Mouse (Mus musculus) monocyte, adult 5-6 weeks (primary cell): ENCODE measurements around the gene Suv39h1. TPM values are rescaled to one million over a fixed set of nuclear protein-coding genes. Genes with fewer than 3 reads are reported as not detected.
"Not testable (repeated sequence)": the region's sequence is repeated elsewhere in the genome, so short reads cannot be mapped to it uniquely, and the experiment has no call there.

ENCODE experiments used
- ATAC-seq: fragments of 153-309, 156-312 bp; replicated peaks from 2 replicates; pipeline ENCODE4 v1.8.0; 2017; ENCODE audit warnings: mild to moderate bottlenecking; ENCODE audit not compliant: low TSS enrichment, insufficient number of reproducible peaks, severe bottlenecking, poor library complexity, low FRiP score
- total RNA-seq: library from RNA; stranded (forward); fragments of 200-1000, 200-491, 200-594 nt; gene quantifications from 3 replicates; pipeline ENCODE4 v1.2.3, GENCODE M21; 2017

The Suv39h1 gene
- total RNA-seq, 1 experiment from 2014 or later = 19.1 TPM

DNA sequence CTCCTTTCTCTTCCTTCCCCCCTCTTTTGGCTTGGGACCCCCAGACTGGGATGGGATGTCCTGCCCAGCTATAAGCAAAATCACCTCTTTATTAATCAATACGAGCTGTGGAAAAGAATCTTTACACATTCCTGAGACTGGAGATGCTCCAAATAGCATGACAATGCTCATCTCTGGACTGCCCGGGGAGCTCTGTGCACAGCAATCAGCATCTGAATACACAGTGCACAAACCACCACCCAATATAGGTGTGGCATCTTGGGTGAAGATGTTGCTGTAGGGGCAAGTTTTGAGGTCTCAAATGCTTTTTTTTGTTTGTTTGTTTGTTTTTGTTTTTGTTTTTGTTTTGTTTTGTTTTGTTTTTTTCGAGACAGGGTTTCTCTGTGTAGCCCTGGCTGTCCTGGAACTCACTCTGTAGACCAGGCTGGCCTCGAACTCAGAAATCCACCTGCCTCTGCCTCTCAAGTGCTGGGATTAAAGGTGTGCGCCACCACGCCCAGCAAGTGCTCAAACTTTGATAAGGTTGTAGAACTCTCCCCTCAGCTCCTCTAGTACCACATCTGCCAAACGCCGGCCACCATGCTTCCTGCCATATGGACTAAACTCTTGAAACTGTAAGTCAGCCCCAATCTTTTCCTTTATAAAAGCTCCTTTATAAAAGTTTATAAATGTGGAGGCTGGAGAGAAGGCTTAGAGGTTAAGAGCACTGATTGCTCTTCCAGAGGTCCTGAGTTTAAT is 23.3 kb downstream of the Suv39h1 start:
- ATAC-seq = not testable (repeated sequence)

DNA sequence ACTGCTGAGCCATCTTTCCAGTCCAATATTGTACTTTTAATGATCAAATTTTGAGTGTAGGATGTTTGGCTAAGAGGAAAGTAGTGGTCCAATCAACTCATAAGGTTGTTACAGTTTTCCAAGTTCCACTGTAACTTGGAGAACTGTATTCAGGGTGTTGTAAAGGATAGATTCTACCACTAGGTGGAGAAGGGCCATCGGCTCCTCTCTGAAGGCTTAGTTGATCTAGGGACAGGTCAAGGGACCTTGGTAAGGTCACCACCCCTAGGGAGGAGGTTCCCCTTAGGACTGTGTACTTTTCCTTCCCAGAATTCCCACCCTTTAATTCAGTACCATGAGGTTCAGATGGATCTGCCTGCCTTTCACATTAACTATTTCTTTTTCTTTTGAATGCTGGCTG is 41.6 kb downstream of the Suv39h1 start:
- ATAC-seq = no peak

DNA sequence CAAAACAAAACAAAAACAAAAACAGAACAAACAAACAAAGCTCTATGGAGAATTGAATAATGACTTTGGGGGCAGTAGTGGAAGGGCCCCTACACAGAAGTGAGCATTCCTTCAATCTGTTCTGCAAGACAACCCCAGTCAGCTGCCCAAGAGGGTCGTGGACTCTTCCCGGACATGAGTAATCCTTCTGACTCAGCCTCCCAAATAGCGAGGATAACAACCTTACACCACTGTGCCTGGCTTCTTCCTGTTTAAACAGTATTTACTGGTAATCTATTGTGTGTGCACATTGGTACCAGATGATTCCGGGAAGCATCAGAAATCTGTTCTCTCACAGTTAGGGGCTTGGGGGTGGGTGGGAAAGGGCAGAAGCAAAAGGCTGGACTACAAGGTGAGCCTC is 47.7 kb downstream of the Suv39h1 start:
- no peak for ATAC-seq

GRCm38 (mm10) chrX:8024795-8025194 is 49.8 kb downstream of the Suv39h1 start:
- no peak for ATAC-seq

- ATAC-seq = no peak
Measured at GRCm38 (mm10) chrX:8020111-8020778, 54.3 kb downstream of the Suv39h1 start.

DNA sequence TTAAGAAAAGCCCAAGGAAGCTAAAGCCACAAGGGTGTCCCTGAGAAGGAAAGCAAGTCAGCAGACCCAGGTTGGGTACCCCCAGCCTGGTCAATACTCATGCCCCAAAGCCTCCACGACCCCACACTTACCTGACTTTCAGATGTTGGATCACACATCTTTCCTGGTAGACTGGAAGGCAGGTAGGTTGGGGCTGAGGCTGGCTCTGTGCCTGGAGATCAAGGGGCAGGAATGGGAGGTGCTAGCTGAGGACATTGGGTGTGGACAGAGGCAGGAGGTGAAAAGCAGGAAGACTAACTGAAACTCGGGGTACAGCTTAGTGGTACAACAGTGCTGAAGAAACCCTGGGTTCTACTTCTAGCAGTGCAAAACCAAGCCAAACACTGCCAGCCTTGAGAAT is 56.3 kb downstream of the Suv39h1 start, which contains the start of gene Glod5:
Glod5 (minus strand) TSS at position 207 of the 400 bp plus-strand sequence.
- no peak for ATAC-seq

GRCm38 (mm10) chrX:8017142-8017541 is 57.4 kb downstream of the Suv39h1 start:
- ATAC-seq = 0 out of 2 replicates have a peak, but pooled peaks have one; percentile 47

DNA sequence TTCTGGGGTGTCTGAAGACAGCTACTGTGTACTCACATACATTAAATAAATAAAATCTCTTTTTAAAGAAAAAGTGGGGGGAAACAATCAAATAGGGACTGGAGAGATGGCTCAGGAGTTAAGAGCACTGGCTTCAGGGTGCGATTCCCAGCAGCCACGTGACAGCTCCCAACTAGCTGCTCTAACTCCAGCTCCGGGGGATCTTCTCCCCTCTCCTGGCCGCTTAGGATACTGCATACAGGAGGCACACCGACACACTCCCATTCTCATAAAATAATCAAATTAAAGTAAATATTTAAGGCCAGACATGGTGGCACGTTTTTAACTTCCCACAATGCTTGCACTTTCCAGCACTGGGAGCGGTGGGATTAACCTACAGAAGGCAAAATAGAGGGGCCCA is 58.9 kb downstream of the Suv39h1 start:
- ATAC-seq = not testable (repeated sequence)

GRCm38 (mm10) chrX:8013569-8014314 is 60.8 kb downstream of the Suv39h1 start:
- no peak for ATAC-seq

GRCm38 (mm10) chrX:8013157-8013556 is 61.4 kb downstream of the Suv39h1 start:
- no peak for ATAC-seq

Other genes starting within 250 kb of the Suv39h1 start
- 79.5 to 120 TPM (median 107 TPM) in 3 replicates for gene Otud5, start 233.4 kb downstream of the Suv39h1 start, total RNA-seq
- gene Pim2, start 196.5 kb downstream of the Suv39h1 start, total RNA-seq = 3.0 to 9.9 TPM (median 3.6 TPM) in 3 replicates
- gene Slc35a2, start 190.7 kb downstream of the Suv39h1 start, total RNA-seq = 7.9 to 18.1 TPM (median 15.9 TPM) in 3 replicates
- 119 to 165 TPM (median 164 TPM) in 3 replicates for gene Pqbp1, start 175.5 kb downstream of the Suv39h1 start, total RNA-seq
- gene Timm17b, start 175.4 kb downstream of the Suv39h1 start, total RNA-seq = 12.0 to 33.0 TPM (median 21.2 TPM) in 3 replicates
- gene Gm10491, start 166.9 kb downstream of the Suv39h1 start, total RNA-seq = not detected in 3 replicates
- gene Gm10490, start 165.2 kb downstream of the Suv39h1 start, total RNA-seq = not detected in 3 replicates
- not detected in 3 replicates for gene Pcsk1n, start 154.9 kb downstream of the Suv39h1 start, total RNA-seq
- not detected in 3 replicates for gene Eras, start 146.2 kb downstream of the Suv39h1 start, total RNA-seq
- 3.3 to 4.6 TPM (median 4.1 TPM) in 3 replicates for gene Hdac6, start 126.9 kb downstream of the Suv39h1 start, total RNA-seq
- gene Gata1, start 96.7 kb downstream of the Suv39h1 start, total RNA-seq = 1.4 to 17.9 TPM (median 3.3 TPM) in 3 replicates
- gene Glod5, start 56.3 kb downstream of the Suv39h1 start, total RNA-seq = not detected in 3 replicates
- gene Was, start 15.7 kb upstream of the Suv39h1 start, total RNA-seq = 129 to 156 TPM (median 134 TPM) in 3 replicates
- 22.2 to 44.8 TPM (median 28.6 TPM) in 3 replicates for gene Wdr13, start 58.1 kb upstream of the Suv39h1 start, total RNA-seq
- gene Rbm3, start 71.1 kb upstream of the Suv39h1 start, total RNA-seq = 767 to 1,158 TPM (median 1,044 TPM) in 3 replicates
- gene Tbc1d25, start 101.4 kb upstream of the Suv39h1 start, total RNA-seq = 3.3 to 6.7 TPM (median 5.1 TPM) in 3 replicates
- gene Ebp, start 118.8 kb upstream of the Suv39h1 start, total RNA-seq = 88.6 to 117 TPM (median 97.4 TPM) in 3 replicates
- gene Porcn, start 131.8 kb upstream of the Suv39h1 start, total RNA-seq = 3.1 TPM in 1 of 3 replicates, not detected in the others
- 6.1 to 10.3 TPM (median 7.9 TPM) in 3 replicates for gene Ftsj1, start 177.6 kb upstream of the Suv39h1 start, total RNA-seq
- gene Slc38a5, start 196.4 kb upstream of the Suv39h1 start, total RNA-seq = not detected in 3 replicates